Mouse (Mus musculus): ENCODE results near the gene Dock8.

GRCm38 (mm10) chr19:25066229-25066628 is 66.9 kb downstream of the Dock8 start:
- no peak for TF ChIP-seq ZC3H11A (IDR thresholded peaks at IDR 0.05; ENCODE audit: borderline replicate concordance, low read depth, low read length)
- TF ChIP-seq HCFC1 (IDR thresholded peaks at IDR 0.05; ENCODE audit: borderline replicate concordance, insufficient read depth, low read length), result no peak

All from ES-E14 (cell line).